ENCODE assay signal across 8 mouse cellular contexts in the genomic region with DNA sequence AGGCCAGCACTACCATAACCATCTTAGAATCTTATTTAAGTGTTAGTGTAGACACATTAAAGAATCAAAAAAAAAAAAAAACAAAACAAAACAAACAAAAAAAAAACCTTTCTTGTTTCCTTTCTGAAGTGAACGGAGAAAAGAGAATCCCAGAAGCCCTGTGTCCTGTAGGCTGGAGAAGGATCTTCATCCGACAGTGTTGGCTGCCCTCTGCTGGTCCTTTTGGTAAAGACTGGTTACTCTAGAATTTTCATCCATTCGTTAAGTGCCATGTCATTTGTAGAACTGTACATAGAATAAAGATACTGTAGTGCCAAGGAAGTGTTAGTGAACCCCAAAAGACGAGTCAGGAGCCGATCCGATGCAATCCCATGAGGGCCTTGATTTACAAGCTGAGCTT. TPM values are rescaled to one million over a fixed set of nuclear protein-coding genes. Genes with fewer than 3 reads are reported as not detected.
DNase-seq lines count a peak whose midpoint lies in the region; ATAC-seq and TF ChIP-seq lines count a peak whose summit lies in the region.

No protein-coding gene starts in this region.

- H3K27ac ChIP-seq in kidney, embryonic 14.5 days (ENCODE audit: low read depth, low read length), result no peak overlapping the region
- H3K27ac ChIP-seq in liver, adult 2 months (replicated peaks; ENCODE audit: insufficient read depth, low read depth, low read length), result no peak overlapping the region

- peak; percentile 25 for DNase-seq in thymus, postnatal 0 days (ENCODE audit: low spot score)
- no peak for DNase-seq in thymus, postnatal 36 days
- peak; percentile 40 to 50 for DNase-seq in cerebellum, adult 18-20 months
- DNase-seq in forelimb bud, embryonic 11.5 days (ENCODE audit: low read depth, low spot score), result peak; percentile 65
- DNase-seq in liver, adult 2 months (ENCODE audit: extremely low read depth, low read depth, low spot score), result peak; percentile 50
- DNase-seq in ovary, postnatal 14 days (ENCODE audit: low spot score), result peak; percentile 52

- no peak overlapping the region for H3K9ac ChIP-seq in kidney, embryonic 14.5 days (ENCODE audit: low read depth, low read length)
- no peak overlapping the region for H3K9ac ChIP-seq in liver, adult 2 months (ENCODE audit: low read depth, low read length)

- 32% methylated on average over 6 of the region's 6 CpGs for WGBS in kidney, embryonic 14.5 days
- 19% methylated on average over 6 of the region's 6 CpGs for WGBS in liver, adult 2 months

- H3K4me1 ChIP-seq in kidney, embryonic 14.5 days (ENCODE audit: control insufficient read depth, insufficient read depth, low read length), result no peaks in the 10 kb centered on the region
- H3K4me1 ChIP-seq in liver, adult 2 months (ENCODE audit: control insufficient read depth, insufficient read depth, low read length), result no peaks in the 10 kb centered on the region

- peak; percentile 46; the same call in 1 of the 2 replicates for ATAC-seq in kidney, embryonic 14.5 days (ENCODE audit: low FRiP score, low TSS enrichment)
- ATAC-seq in erythroblast, adult 5-6 weeks (replicated peaks; ENCODE audit: low FRiP score, poor library complexity, severe bottlenecking), result no peak

- peak; percentile 52 for TF ChIP-seq CTCF in liver, adult 2 months (IDR thresholded peaks at IDR 0.05; ENCODE audit: low read depth, low read length)

- no peak overlapping the region for H3K4me3 ChIP-seq in kidney, embryonic 14.5 days (ENCODE audit: low read length)
- H3K4me3 ChIP-seq in liver, adult 2 months (ENCODE audit: insufficient read depth, low read depth, low read length), result no peak overlapping the region

- no peaks in the 10 kb centered on the region for H3K27me3 ChIP-seq in kidney, embryonic 14.5 days (ENCODE audit: control insufficient read depth, insufficient read depth, low read length)
- H3K27me3 ChIP-seq in liver, adult 2 months (ENCODE audit: control insufficient read depth, insufficient read depth, low read length), result no peaks in the 10 kb centered on the region

- no peaks in the 10 kb centered on the region for H3K9me3 ChIP-seq in kidney, embryonic 14.5 days (ENCODE audit: control insufficient read depth, low read length)

- no peak overlapping the region for H3K4me2 ChIP-seq in kidney, embryonic 14.5 days (replicated peaks; ENCODE audit: low read depth, low read length)

- no peaks in the 10 kb centered on the region for H3K36me3 ChIP-seq in kidney, embryonic 14.5 days (ENCODE audit: control insufficient read depth, insufficient read depth, low read length)
- H3K36me3 ChIP-seq in liver, adult 2 months (ENCODE audit: control insufficient read depth, insufficient read depth, low read length), result no peaks in the 10 kb centered on the region

- H3K79me2 ChIP-seq in liver, adult 2 months (ENCODE audit: control insufficient read depth, insufficient read depth, low read length), result no peaks in the 10 kb centered on the region

- TF ChIP-seq POLR2A in liver, adult 2 months (IDR thresholded peaks at IDR 0.05; ENCODE audit: extremely low read depth, insufficient read depth, low read length), result no peak

RNA-seq across cellular contexts. Expression of a gene that starts 29.0 kb away (rescaled TPM):
- polyA plus RNA-seq in thymus, postnatal 0 days (2015; fragmentation: Nextera tagmentation; extraction: Ambion mirVana), result 43.9 and 45.3 TPM in 2 replicates
- 37.2 and 39.9 TPM in 2 replicates for polyA plus RNA-seq in kidney, embryonic 14.5 days (2014; fragmentation: Nextera tagmentation; extraction: Ambion mirVana)
- total RNA-seq in liver, adult 2 months (2014; rRNA removed), result 10.0 and 12.6 TPM in 2 replicates
- 23.2 and 28.8 TPM in 2 replicates for polyA plus RNA-seq in liver, adult 2 months (2012; rRNA removed)
- total RNA-seq in erythroblast, adult 5-6 weeks (2015; ENCODE audit: low replicate concordance), result 8.4 and 13.4 TPM in 2 replicates
- total RNA-seq in erythroblast, adult 5-6 weeks (2017; ENCODE audit: low replicate concordance), result 2.8 TPM in 1 of 2 replicates, not detected in the other

Comparison
In these comparisons a context has a peak if more than half of its experiments do, and no peak if none do; other contexts are left out.
1. DNase-seq: peak in thymus, postnatal 0 days (single experiment), cerebellum, adult 18-20 months (2 of 2), forelimb bud, embryonic 11.5 days (single experiment), liver, adult 2 months (single experiment) and ovary, postnatal 14 days (single experiment); none in thymus, postnatal 36 days (0 of 2).